Mouse (Mus musculus): ENCODE results near the gene Alkbh6. TPM values are rescaled to one million over a fixed set of nuclear protein-coding genes. Genes with fewer than 3 reads are reported as not detected.

Gene Alkbh6
- polyA plus RNA-seq (2016; fragmentation: Nextera tagmentation; extraction: Ambion mirVana), result 88.6 and 92.2 TPM in 2 replicates

- peak within 1 kb of the TSS; percentile 58 for H3K27ac ChIP-seq
- peak; percentile 100 for ATAC-seq (ENCODE audit: insufficient number of reproducible peaks, insufficient read depth, low FRiP score, low TSS enrichment)
- H3K4me2 ChIP-seq (replicated peaks), result peak within 1 kb of the TSS; percentile 87
- H3K9me3 ChIP-seq, result no peaks in the 10 kb centered on the region
- peaks cover 45% of the 10 kb centered on the region for H3K36me3 ChIP-seq
- H3K27me3 ChIP-seq, result no peaks in the 10 kb centered on the region
- peaks cover 12% of the 10 kb centered on the region for H3K4me1 ChIP-seq
- peak within 1 kb of the TSS; percentile 71 for H3K4me3 ChIP-seq
- 3% methylated on average over 27 of the region's 27 CpGs for WGBS
- peak within 1 kb of the TSS; percentile 77 for H3K9ac ChIP-seq
Measured at GRCm38 (mm10) chr7:30308076-30309005, at the start of gene Alkbh6. Alkbh6 (plus strand) TSS chr7:30308717.

- peaks cover 18% of the 10 kb centered on the region for H3K36me3 ChIP-seq
- no peaks in the 10 kb centered on the region for H3K9me3 ChIP-seq
- H3K4me2 ChIP-seq (replicated peaks), result no peak overlapping the region
- no peaks in the 10 kb centered on the region for H3K27me3 ChIP-seq
- no peaks in the 10 kb centered on the region for H3K4me1 ChIP-seq
- no peak overlapping the region for H3K27ac ChIP-seq
- 78% methylated on average over 2 of the region's 2 CpGs for WGBS
- no peak overlapping the region for H3K4me3 ChIP-seq
- no peak overlapping the region for H3K9ac ChIP-seq
- ATAC-seq (ENCODE audit: insufficient number of reproducible peaks, insufficient read depth, low FRiP score, low TSS enrichment), result no peak
Measured at GRCm38 (mm10) chr7:30265041-30265440, 43.5 kb upstream of the Alkbh6 start.

- Histone ChIP-seq H3K27ac (no peak overlapping the region), H3K4me3 (no peak overlapping the region), H3K9me3 (no peaks in the 10 kb centered on the region), H3K9ac (no peak overlapping the region), H3K36me3 (peaks cover 18% of the 10 kb centered on the region), H3K27me3 (no peaks in the 10 kb centered on the region), H3K4me1 (no peaks in the 10 kb centered on the region), H3K4me2 (replicated peaks) (no peak overlapping the region)
- WGBS, result 91% methylated on average over 5 of the region's 5 CpGs
- ATAC-seq (ENCODE audit: insufficient number of reproducible peaks, insufficient read depth, low FRiP score, low TSS enrichment), result no peak
Measured at GRCm38 (mm10) chr7:30265531-30265930, 43.0 kb upstream of the Alkbh6 start.

- no peak for ATAC-seq (ENCODE audit: insufficient number of reproducible peaks, insufficient read depth, low FRiP score, low TSS enrichment)
- no peak overlapping the region for H3K4me3 ChIP-seq
- H3K36me3 ChIP-seq, result peaks cover 19% of the 10 kb centered on the region
- H3K27me3 ChIP-seq, result no peaks in the 10 kb centered on the region
- 89% methylated on average over 7 of the region's 7 CpGs for WGBS
- H3K4me1 ChIP-seq, result no peaks in the 10 kb centered on the region
- H3K9me3 ChIP-seq, result no peaks in the 10 kb centered on the region
- no peak overlapping the region for H3K27ac ChIP-seq
- no peak overlapping the region for H3K9ac ChIP-seq
- no peak overlapping the region for H3K4me2 ChIP-seq (replicated peaks)
Measured at GRCm38 (mm10) chr7:30265935-30266334, 42.6 kb upstream of the Alkbh6 start.

- H3K9me3 ChIP-seq, result no peaks in the 10 kb centered on the region
- no peak for ATAC-seq (ENCODE audit: insufficient number of reproducible peaks, insufficient read depth, low FRiP score, low TSS enrichment)
- no peak overlapping the region for H3K27ac ChIP-seq
- H3K4me3 ChIP-seq, result no peak overlapping the region
- no peak overlapping the region for H3K9ac ChIP-seq
- no peak overlapping the region for H3K4me2 ChIP-seq (replicated peaks)
- no peaks in the 10 kb centered on the region for H3K4me1 ChIP-seq
- peaks cover 24% of the 10 kb centered on the region for H3K36me3 ChIP-seq
- WGBS, result 82% methylated on average over 3 of the region's 3 CpGs
- no peaks in the 10 kb centered on the region for H3K27me3 ChIP-seq
Measured at GRCm38 (mm10) chr7:30266780-30267179, 41.7 kb upstream of the Alkbh6 start.

- no peaks in the 10 kb centered on the region for H3K9me3 ChIP-seq
- no peaks in the 10 kb centered on the region for H3K4me1 ChIP-seq
- peaks cover 23% of the 10 kb centered on the region for H3K36me3 ChIP-seq
- H3K27me3 ChIP-seq, result no peaks in the 10 kb centered on the region
- no peak overlapping the region for H3K4me2 ChIP-seq (replicated peaks)
- no peak overlapping the region for H3K27ac ChIP-seq
- H3K4me3 ChIP-seq, result no peak overlapping the region
- ATAC-seq (ENCODE audit: insufficient number of reproducible peaks, insufficient read depth, low FRiP score, low TSS enrichment), result no peak
- WGBS, result 85% methylated on average over 4 of the region's 4 CpGs
- H3K9ac ChIP-seq, result no peak overlapping the region
Measured at GRCm38 (mm10) chr7:30269641-30270040, 38.9 kb upstream of the Alkbh6 start.

- WGBS, result 76% methylated on average over 6 of the region's 6 CpGs
- no peak overlapping the region for H3K27ac ChIP-seq
- no peaks in the 10 kb centered on the region for H3K9me3 ChIP-seq
Measured at GRCm38 (mm10) chr7:30274383-30274782, 34.1 kb upstream of the Alkbh6 start.

GRCm38 (mm10) chr7:30278911-30279310 is 29.6 kb upstream of the Alkbh6 start:
- H3K4me3 ChIP-seq, result no peak overlapping the region
- WGBS, result 46% methylated on average over 2 of the region's 2 CpGs
- H3K4me2 ChIP-seq (replicated peaks), result peak overlapping the region; percentile 85

More at GRCm38 (mm10) chr7:30274383-30274782, 34.1 kb upstream of the Alkbh6 start:
- Histone ChIP-seq H3K9ac (no peak overlapping the region), H3K4me3 (no peak overlapping the region), H3K4me1 (peaks cover 3% of the 10 kb centered on the region; the same call in 1 of the 2 replicates), H3K4me2 (replicated peaks) (no peak overlapping the region), H3K36me3 (peaks cover 15% of the 10 kb centered on the region), H3K27me3 (no peaks in the 10 kb centered on the region)
- no peak for ATAC-seq (ENCODE audit: insufficient number of reproducible peaks, insufficient read depth, low FRiP score, low TSS enrichment)

GRCm38 (mm10) chr7:30279536-30279935 is 29.0 kb upstream of the Alkbh6 start:
- Histone ChIP-seq H3K9ac (peak overlapping the region; percentile 53), H3K4me3 (peak overlapping the region; percentile 81), H3K4me2 (replicated peaks) (peak overlapping the region; percentile 85), H3K36me3 (no peaks in the 10 kb centered on the region), H3K27ac (peak overlapping the region; percentile 95; the same call in 1 of the 2 replicates), H3K4me1 (peaks cover 6% of the 10 kb centered on the region; the same call in 1 of the 2 replicates), H3K27me3 (no peaks in the 10 kb centered on the region), H3K9me3 (no peaks in the 10 kb centered on the region)
- no peak for ATAC-seq (ENCODE audit: insufficient number of reproducible peaks, insufficient read depth, low FRiP score, low TSS enrichment)
- 0% methylated on average over 6 of the region's 6 CpGs for WGBS

More at GRCm38 (mm10) chr7:30278911-30279310, 29.6 kb upstream of the Alkbh6 start:
- Histone ChIP-seq H3K4me1 (peaks cover 6% of the 10 kb centered on the region; the same call in 1 of the 2 replicates), H3K36me3 (no peaks in the 10 kb centered on the region), H3K9ac (no peak overlapping the region), H3K9me3 (no peaks in the 10 kb centered on the region), H3K27me3 (no peaks in the 10 kb centered on the region), H3K27ac (no peak overlapping the region)
- ATAC-seq (ENCODE audit: insufficient number of reproducible peaks, insufficient read depth, low FRiP score, low TSS enrichment), result no peak

- under 1% methylated on average over 49 of the region's 49 CpGs for WGBS
- Histone ChIP-seq H3K9me3 (no peaks in the 10 kb centered on the region), H3K4me3 (peak within 1 kb of the TSS; percentile 81), H3K4me1 (peaks cover 6% of the 10 kb centered on the region; the same call in 1 of the 2 replicates), H3K4me2 (replicated peaks) (peak within 1 kb of the TSS; percentile 85), H3K27me3 (no peaks in the 10 kb centered on the region), H3K9ac (peak within 1 kb of the TSS; percentile 53), H3K36me3 (no peaks in the 10 kb centered on the region), H3K27ac (peak within 1 kb of the TSS; percentile 95)
- peak; percentile 94 for ATAC-seq (ENCODE audit: insufficient number of reproducible peaks, insufficient read depth, low FRiP score, low TSS enrichment)
Measured at GRCm38 (mm10) chr7:30279951-30280669, 28.4 kb upstream of the Alkbh6 start, which contains the start of the genes Thap8 and Wdr62. Thap8 (plus strand) TSS chr7:30280094. Wdr62 (minus strand) TSS chr7:30280419.

- Histone ChIP-seq H3K9ac (peak overlapping the region; percentile 17; the same call in 1 of the 2 replicates), H3K4me2 (replicated peaks) (peak overlapping the region; percentile 85), H3K4me3 (peak overlapping the region; percentile 81), H3K36me3 (no peaks in the 10 kb centered on the region), H3K27me3 (no peaks in the 10 kb centered on the region), H3K4me1 (peaks cover 6% of the 10 kb centered on the region; the same call in 1 of the 2 replicates), H3K9me3 (no peaks in the 10 kb centered on the region), H3K27ac (peak overlapping the region; percentile 95)
- WGBS, result 1% methylated on average over 20 of the region's 20 CpGs
- peak; percentile 81 for ATAC-seq (ENCODE audit: insufficient number of reproducible peaks, insufficient read depth, low FRiP score, low TSS enrichment)
Measured at GRCm38 (mm10) chr7:30280670-30281138, 27.8 kb upstream of the Alkbh6 start.
